Mouse (Mus musculus) spleen, postnatal 36 days (tissue): Measurements from ENCODE around the gene Gm14409.
"Not testable (repeated sequence)": the region's sequence is repeated elsewhere in the genome, so short reads cannot be mapped to it uniquely, and the experiment has no call there.

Experiments
- DNase-seq, 2 experiments: peaks; one replicate each; pipeline ENCODE4 v3.0.0; 2022; ENCODE audit warnings: low spot score in 2 of 2, mixed read lengths in 1 of 2

Gm14409 gene

DNA sequence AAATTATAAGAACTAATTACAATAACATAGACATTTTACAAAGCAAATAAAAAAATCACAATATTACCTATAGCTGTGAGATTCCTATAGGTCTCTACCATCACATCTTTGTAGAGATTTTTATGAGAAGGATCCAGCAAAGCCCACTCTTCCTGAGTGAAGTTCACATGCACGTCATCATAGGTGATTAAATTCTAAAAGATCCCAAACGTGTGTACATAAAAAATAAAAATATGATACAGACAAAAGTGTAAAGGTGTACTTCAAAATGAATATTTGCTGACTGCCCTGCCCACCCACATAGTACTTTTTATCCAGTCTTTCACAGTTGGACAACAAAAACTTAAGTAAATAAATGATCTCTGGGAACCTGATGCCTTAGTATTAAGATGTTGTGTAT, at the start of gene Gm14409:
Gene Gm14409, minus strand, starts transcription at position 101 of the 400 bp plus-strand sequence.
- not testable (repeated sequence) for DNase-seq

DNA sequence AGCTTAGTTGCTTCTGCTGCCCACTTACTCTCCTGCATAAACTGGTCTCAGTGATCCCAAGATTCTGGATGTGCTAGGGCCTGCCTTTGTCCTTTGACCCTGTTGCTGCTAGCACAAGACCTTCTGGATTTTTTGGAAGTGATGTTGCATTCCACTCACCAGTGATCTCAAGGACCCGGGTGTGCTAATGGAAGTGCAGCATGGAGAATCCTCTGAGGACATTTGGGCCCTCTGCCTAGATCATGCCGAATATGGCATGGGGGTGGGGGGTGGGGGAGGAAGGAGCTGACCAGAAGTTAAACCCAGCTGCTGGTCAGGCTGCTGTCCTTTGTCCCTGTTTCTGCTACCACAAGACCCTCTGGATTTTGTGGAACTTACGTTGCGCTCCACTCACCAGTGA, 42.8 kb upstream of the Gm14409 start:
- DNase-seq = not testable (repeated sequence)

DNA sequence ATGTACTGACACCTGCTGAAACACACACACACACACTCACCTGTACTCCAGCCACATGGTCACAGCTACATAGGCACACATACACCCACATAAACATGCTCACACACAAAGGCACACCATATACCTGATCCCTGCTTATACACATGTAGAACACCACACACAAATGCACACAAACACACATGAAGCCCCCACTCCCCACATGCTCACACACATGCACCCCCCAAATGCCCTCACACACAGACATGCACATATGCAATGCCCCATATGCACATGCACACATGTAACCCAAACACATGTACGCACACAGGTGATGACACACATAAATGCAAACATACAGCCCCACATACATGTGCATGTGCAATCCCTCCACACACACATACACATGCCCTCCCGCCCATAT, 38.1 kb upstream of the Gm14409 start:
- not testable (repeated sequence) for DNase-seq

DNA sequence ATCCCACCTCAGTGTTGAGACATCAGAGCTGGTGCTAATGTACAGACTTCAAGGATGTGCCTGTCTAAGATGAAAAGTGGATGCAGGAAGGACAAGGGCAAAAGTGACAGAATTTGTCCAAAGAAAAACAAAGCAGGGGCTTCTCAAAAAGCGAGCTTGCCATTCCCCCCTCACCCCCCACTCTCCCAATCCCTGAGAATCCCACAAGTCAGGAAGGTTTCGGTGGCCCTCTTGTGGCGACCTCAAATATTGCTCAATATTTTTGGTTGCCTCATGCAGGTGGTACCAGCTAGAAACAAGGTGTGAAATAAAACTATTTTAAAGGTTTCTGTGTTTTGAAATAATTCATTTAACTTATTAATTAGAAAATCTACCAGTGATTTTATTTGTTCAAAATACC, 16.9 kb upstream of the Gm14409 start:
- not testable (repeated sequence) for DNase-seq

DNA sequence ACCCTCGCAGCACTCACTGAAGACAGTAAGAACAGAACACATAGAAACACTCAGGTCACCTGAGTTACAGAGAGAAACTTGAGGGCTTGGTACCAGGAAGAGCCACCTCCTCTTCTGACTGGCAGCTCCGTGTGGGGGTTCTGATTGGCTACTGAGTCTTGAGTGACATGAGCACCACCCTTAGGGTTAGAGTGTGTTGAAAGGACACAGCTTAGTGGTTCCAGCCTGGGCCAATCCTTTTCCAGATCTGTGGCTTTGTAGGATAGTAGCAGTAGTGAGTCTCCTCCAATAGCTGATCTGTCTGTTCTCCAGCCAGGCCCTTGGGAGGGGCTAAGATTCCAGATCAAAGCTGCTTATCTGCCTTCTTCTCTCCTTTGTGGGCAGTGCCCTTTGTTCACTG, 10.9 kb upstream of the Gm14409 start:
- not testable (repeated sequence) for DNase-seq

DNA sequence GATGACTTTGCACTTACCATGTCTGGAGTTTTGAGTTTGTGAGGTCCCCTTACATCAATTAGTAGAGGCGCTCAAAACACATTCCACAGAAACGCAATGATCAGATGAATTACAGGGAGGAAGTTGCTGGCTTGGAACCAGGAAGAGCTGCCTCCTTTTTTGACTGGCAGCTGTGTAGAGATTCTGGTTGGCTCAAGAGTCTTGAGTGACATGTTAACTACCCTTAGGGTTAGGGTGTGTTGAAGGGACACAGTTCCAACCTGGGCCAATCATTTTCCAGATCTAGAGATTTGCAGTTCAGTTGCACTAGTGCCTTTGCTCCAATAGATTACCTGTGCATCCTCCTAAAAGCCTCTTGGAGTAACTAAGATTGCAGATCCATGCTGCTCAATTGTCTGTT, 5.4 kb upstream of the Gm14409 start:
- DNase-seq = not testable (repeated sequence)

DNA sequence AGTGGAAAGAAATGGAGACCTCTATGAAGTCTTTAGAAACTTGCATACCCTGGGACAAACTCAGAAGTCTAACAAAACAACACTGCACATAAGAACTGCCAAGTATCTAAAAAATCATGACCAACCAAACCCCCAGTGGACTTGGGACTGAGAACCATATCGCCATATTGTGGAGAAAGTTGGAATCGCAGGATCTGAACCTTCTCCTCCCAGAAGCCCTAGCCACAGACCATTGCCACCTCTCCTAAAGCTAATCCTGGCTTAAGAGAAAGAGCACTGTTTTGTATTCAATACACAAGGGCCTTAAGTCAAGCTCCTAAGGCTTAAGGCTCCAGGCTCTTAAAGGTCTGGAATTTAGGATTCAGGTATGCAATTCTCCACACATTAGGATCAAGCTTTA, 19.4 kb downstream of the Gm14409 start:
- not testable (repeated sequence) for DNase-seq

DNA sequence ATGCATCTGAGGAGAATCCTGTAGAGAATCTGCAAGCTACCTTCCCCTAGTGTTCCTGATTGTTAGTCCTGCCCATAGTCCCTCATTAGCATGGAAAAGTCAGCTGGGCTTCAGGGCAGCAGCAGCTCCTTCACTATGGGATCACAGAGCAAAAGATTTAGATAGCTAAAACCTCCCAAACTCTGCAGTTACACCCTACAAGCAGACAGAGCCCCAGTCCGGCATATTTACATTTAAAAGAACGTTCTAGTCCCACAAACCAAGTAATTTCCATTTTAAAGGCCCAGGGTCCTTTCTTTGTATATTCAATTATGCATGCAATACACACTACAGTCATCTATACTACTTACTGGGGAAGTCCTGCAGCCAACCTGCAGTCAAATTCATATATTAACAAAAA, 36.4 kb downstream of the Gm14409 start:
- DNase-seq = not testable (repeated sequence)
